Mouse (Mus musculus): ENCODE measurements around the gene Nid1.

The Nid1 gene

DNA sequence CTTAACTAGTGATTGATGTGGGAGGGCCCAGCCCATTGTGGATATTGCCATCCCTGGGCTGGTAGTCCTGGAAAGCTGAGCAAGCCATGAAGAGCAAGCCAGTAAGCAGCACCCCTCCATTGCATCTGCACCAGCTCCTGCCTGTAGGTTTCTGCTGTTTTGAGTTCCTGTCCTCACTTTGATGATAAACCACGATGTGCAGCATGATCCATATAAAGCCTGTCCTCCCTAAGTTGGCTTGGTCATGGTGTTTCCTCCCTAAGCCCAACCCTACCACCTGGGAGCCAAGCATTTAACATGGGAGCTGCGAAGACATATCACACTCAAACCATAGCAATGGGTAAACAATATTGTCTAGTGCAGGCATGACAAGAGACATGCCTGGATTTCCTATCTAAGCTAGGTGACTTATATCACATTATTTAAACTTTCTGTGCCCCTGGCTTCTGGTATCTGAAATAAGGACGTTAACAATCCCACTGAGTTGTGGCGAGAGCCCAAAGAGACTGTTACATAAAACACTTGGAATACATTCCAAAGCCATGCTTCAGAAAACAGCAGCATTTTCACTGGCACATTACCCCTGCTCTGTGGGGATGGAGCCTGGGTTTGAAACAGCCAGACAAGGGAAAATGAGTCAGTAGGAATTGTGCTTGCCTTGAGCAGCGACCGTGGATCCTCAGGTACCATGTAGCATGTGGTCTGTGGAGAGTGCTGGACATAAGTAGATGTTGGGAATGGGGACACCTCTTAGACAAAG lies 111.3 kb downstream of the Nid1 start:
- DNase-seq: no peak

DNA sequence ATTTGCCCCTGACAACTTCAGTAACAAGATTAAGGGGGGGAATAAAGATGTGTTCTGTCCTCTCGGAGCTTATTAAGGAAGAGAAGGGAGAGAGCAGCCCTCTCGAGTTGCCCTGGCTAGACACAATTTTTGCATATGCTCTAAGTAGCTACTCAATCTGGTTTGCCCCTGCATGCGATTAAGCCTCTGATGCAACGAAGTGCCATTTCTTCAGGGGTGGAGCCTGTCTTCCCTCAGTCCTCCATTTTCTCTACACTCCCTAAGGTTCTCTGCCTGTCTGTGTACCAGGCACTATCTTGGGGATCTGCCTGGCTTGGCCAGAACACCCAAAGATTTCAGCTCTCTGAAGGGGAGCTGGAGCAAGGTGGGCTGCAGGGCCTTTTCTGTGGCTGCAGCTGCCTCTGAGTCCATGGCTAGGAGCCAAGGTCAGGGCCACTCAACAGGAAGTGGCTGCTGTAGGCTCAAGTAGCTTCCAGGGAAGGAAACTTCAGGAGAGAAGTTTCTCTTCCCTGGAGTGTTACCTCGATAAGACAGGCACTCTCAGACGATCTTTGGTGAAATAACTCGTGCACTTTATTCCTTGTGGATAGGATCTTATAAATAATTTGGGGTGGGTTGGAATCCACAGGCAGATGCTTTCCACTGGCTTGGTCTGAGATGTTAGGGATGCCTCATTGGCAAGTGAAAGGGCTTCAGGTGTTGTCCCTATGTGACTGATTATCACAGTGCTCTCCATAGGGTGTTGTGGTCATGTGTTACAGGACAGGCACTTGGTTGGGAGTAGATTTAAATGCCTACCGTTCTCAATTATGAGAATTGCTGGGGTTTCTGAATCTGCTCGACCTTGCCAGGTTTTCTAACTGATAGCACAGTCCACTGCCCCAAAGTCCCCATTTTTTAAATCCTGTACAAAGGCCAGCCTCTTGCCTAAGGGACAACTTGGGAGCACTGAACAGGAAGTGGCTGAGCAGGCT lies 112.6 kb downstream of the Nid1 start:
- DNase-seq: no peak

DNA sequence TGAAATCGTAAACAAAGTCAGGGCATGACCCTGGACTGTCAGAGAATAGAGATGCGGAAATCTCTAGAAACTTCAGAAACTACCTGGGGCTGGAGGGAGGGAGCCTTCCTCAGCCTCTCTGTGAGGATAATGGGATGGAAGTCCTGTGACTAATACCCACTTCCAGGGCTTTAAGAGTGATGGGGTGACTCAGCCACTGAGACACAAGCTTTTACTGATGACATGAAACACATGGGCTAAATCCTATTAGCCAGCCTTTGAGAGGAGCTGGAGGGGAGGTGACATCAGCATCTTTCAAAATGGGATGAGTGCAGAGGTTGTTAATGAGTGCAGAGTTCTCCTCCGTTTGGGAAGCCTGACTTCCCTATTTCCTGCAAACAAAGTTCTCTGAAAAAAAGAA lies 114.7 kb downstream of the Nid1 start:
- DNase-seq: no peak

DNA sequence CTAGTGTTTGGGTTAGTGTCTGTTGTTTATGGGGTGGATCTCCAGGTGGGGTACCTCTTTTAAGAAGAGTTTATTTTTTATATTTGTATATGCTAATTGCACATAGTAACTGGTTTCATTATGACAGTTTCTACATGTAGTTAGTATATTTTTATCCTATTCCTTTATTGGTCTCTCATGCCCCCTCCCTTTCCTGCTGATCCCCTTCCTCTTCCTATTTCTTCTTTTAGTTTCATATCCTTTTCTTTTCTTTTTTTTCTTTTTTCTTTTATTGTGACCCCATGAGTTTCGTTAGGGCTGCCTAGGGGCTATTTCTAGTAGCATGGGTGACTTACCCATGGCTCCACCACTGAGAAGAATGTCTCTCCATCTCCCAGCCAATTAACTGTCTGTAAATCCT lies 116.3 kb downstream of the Nid1 start:
- DNase-seq: no peak

DNA sequence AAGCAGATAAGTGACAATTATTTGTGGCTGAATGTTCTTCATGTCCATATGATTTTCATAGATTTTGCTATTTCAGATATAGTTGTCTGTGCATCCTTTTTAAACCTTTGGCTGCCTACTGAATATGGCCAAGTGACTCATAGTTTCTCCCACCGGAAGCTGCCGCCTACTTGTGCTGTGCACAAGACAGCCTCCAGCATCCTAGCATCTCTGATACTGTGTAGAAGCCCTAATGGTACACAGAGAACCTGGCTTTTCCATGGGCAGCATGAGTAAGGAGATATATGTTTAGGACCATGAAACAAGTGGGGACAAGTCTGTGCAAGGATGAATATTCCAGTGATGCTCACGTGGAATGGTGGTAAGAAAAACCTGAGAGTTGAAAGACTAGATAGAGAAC lies 117.8 kb downstream of the Nid1 start:
- DNase-seq: no peak

DNA sequence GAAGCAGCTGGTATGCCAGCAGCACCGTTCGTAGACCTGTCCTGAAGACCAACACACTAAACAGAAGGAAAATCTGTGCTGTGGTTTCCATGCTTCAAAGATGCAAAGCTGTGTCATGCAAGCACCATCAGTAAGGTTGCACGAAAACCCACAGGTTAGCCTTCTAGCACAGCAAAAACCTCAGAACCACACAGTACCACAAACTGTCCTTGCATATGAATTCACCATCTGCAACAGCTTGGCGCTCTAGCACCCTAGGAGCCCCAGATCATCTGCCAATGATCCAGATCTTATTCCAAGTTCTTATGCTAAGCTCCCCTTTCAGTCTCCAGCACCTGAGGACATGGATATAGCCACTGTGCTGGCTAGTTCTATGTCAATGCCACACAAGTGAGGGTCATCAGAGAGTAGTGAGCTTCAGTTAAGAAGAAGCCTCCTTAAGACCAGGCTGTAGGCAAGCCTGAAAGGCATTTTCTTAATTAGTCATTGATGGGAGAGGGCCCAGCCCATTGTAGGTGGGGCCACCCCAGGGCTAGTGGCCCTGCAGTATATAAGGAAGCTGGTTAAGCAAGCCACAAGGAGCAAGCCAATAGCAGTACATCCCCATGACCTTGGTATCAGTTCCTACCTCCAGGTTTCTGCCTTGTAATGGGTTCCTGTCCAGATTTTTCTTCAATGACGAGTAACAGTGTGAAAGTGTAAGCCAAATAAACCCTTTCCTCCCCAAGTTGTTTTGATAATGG lies 119.8 kb downstream of the Nid1 start:
- DNase-seq: no peak

DNA sequence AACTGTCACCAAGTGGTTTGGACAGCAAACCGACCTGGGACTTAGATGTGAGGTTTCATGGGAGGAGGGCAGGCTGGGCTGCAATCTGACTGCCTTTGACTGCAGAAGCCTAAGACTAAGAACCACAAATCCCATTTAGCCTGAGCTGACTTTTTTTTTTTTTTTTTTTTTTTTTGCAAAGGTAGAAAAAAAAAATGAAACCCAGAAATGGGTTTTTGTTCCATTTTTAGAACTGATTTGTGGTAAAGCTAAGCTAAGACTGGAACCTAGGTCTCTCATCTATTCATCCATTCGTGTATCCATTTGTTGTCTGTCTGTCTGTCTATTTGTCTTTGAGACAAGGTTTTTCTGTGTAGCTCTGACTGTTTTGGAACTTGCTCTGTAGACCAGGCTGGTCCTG lies 120.9 kb downstream of the Nid1 start:
- DNase-seq: no peak

DNA sequence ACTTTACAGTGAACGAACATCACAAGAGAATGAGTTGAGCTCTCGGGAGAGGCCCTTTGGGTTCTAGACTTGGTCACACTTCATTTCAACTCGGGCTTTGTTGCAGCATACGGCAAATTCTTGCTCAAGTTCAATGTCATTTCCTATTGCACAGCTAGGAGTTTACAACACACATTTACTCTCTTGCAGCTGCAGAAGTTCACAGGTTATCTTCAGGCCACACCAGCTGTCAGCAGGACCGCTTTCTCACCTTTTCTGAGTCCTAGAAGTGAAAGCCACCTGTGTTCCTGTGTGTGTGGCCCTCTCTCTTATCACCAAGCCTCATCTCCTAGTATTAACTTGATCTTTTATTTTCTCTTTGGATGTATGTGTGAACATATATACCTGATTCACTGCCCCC lies 121.5 kb downstream of the Nid1 start:
- no peak for DNase-seq

Data from kidney, adult 11 months (tissue).